Mouse (Mus musculus) frontal cortex, adult (tissue): ENCODE results near the gene Ubr4.

Experiments used
- ATAC-seq: cut with Nextera tagmentation; 2 replicates; pipeline ENCODE4 v1.9.2; 2017; ENCODE audit warnings: mild to moderate bottlenecking, moderate library complexity, mixed read lengths; ENCODE audit not compliant: low TSS enrichment

Ubr4 gene

DNA sequence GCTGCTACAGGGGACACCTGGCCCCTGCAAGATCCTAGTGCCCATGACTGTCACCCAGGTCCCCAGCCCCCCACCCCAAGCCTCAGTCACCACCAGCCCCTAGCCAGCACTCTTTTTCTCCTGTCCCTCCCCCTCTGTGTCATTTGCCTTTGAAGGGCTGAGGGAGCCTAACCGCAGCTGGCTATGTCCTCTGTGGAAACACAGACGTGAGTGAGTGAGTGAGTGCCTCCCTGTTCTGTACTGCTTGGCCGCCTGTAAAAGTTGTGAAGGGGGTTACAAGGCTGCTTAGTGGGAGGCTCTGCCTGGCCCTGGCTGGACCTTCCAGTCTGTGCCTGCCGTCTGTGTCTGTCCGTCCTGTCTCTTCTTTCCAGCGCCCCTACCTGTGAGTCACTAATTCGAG lies 183.3 kb downstream of the Ubr4 start:
- no peak for ATAC-seq

DNA sequence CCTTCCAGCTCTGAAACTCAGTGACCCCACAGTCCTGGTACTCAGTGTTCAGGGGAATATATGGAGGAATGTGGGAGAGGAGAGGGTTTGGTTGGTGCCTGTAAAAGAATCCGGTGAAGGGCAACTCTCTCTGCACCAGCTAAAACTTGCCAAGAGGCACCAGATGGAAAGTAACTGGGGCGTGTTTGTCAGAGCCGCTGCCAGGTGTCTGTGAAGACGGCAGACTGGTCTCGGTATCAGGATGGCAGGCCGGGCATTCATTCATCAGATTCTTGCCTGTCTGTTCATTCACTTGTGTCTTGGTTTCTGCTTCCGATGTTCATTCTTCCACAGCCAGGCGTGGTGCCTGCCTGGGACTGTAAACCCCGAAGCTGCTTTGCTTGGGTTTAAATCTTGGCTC lies 184.3 kb downstream of the Ubr4 start:
- ATAC-seq = no peak
